Mouse (Mus musculus) T-helper 1 cell (primary cell): ENCODE measurements around the gene Dcbld2.

Experiments
- in situ Hi-C: fragments of 300-600 bp; cut with MboI, MseI; formaldehyde crosslinking; loops from one replicate; pipeline ENCODE4 v1.15.1; 2025; ENCODE audit warnings: high pct_unique_total_duplicates

Gene Dcbld2

GRCm38 (mm10) chr16:58482296-58482695, 74.1 kb downstream of the Dcbld2 start:
- in situ Hi-C loops: no loop called here

DNA sequence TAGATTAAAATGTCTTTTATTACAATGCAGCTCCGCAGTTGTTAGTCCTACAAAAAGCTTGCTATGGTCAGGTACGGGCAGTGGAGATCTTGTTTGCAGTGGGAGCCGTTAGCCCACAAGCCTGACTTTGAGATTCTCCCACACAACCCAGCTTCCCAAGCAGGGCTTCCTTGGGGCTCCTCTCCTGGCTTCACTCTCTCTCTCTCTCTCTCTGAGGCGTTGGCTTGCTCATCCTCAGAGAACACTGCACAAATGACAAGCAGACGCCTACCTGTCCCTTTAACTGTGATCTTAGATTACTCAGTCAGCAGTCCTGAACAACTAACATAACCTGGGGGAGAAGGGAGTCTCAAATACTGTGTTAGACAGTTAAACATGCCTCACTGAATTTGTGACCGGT, 79.6 kb downstream of the Dcbld2 start:
- in situ Hi-C loops: no loop called here

- in situ Hi-C loops: no loop called here
Observed at GRCm38 (mm10) chr16:58496791-58497190, 88.5 kb downstream of the Dcbld2 start.

GRCm38 (mm10) chr16:58497886-58498713, 89.9 kb downstream of the Dcbld2 start:
- in situ Hi-C loops: no loop called here

GRCm38 (mm10) chr16:58499172-58499584, 90.9 kb downstream of the Dcbld2 start:
- in situ Hi-C loops: no loop called here

- in situ Hi-C loops: loop anchor here (25.0 kb wide), 1 partner anchor 963 kb away; the partner anchor contains the start of gene Riox2
Observed at GRCm38 (mm10) chr16:58499650-58500049, 91.4 kb downstream of the Dcbld2 start.

DNA sequence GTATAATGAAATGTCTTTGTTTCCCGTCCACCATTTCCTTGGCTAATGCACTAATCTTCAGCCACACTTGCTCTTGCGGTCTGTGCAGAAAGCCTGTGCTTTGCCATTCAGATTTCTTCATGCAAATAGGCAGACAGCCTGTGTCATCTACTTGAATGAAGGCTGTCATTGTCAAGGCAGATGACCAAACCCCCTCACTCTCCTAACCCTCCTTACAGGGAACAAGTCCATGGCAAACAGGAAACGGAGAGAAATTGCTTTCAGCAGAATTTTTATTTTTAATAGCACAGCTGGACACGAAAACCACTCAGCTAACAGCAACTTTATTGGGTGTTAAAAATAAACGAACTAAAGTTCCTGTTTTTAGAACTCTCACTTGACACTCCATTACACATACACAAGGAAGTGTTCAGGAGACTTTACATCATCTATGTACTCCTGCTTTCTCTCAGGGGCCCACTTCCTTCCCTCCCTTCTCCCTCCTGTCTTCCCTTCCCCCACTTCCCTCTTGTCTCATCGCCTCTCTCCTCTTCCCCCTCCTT, 93.6 kb downstream of the Dcbld2 start:
- in situ Hi-C loops: loop anchor here (25.0 kb wide), 1 partner anchor 960 kb away; the partner anchor contains the start of gene Riox2

GRCm38 (mm10) chr16:58502566-58502965, 94.3 kb downstream of the Dcbld2 start:
- in situ Hi-C loops: loop anchor here (25.0 kb wide), 1 partner anchor 960 kb away; the partner anchor contains the start of gene Riox2

GRCm38 (mm10) chr16:58504945-58505344, 96.7 kb downstream of the Dcbld2 start:
- in situ Hi-C loops: loop anchor here (25.0 kb wide), 1 partner anchor 957 kb away; the partner anchor contains the start of gene Riox2

DNA sequence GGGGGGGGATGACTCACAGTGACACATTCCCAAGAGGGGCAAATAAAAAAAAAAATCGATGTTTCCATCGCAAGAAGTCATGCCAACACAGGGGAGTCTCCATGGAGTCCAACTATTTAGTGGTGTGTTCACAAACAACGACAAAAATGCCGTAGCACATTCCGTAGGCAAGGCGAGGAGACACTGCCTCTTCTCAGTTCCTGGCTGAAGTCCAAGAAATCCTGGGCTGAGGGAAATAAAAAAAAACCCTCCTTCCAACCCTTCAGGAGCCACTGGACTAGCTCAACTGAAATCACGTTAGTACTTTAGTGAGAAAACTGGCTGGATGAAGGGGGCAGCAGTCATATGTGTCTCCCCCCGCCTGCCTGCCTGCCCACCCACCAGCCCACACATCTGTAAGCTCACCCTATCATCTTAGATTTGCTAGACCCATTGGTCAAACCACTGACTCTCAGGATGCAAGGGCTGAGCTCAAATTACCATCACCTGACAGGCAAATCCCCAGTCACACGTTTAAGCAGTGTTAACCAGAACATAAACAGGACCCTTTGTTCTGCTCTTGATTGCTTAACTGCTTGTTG, 104.0 kb downstream of the Dcbld2 start:
- in situ Hi-C loops: loop anchor here (10.0 to 25.0 kb wide), 2 partner anchors 193 to 950 kb away; partner anchors contain the start of gene Riox2

- in situ Hi-C loops: loop anchor here (10.0 to 25.0 kb wide), 2 partner anchors 192 to 949 kb away; partner anchors contain the start of gene Riox2
Observed at GRCm38 (mm10) chr16:58512887-58513286, 104.6 kb downstream of the Dcbld2 start.

DNA sequence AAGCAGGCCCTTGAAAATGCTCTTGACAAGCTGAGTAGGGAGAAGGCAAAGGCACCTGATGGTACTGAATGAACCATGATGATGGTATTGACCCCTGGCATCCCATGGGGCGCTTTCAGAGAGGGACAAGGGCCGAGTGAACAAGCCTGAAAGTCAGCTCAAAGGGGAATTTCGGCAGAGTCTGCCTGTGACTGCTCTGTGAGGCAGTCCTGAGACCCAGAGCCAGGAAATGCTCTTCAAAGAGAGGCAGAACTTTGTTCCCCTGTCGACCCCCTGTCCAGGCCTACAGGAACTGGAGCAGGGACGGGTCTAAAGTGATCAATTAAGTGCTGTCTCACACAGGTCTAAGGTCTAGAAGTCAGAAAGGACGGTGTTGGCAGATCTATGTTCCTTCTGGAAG, 105.5 kb downstream of the Dcbld2 start:
- in situ Hi-C loops: loop anchor here (10.0 to 25.0 kb wide), 2 partner anchors 191 to 949 kb away; partner anchors contain the start of gene Riox2

DNA sequence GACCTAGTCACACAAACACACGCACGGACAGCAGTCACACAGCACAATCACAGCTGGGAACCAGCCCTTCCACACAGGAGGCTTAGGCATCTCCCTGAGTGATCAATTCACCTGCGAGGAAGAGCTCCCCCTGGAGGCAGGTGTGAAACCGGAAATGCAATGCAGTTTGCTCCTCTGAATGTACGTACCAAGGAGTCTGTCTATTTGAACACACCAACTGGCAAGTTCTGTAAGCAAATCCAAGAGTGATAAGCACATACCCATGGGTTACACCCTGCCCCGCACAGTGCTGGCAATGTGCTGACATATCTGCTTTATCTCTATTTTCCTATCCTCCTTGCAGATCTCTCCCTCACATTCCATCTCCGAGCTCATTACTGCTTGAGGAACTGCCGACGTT, 106.3 kb downstream of the Dcbld2 start:
- in situ Hi-C loops: loop anchor here (10.0 to 25.0 kb wide), 2 partner anchors 190 to 948 kb away; partner anchors contain the start of gene Riox2

DNA sequence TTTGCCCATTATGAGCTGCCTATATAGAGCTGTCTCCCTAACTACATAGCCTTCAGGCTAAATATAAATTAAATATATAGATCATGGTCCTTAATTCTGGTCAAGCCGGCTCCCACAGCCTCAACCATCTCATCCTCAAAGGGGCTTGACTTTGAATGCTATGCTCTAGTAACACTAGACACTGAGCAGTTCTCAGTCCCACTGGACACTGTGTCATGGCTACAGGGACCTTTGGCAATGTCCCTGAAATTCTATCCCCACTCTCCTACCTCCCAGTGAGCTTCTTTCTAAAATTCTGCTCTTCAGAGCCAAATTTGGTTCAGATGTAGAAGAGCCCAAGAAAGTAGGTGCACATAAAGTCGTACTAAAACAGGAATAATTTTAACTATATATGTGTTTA, 107.9 kb downstream of the Dcbld2 start:
- in situ Hi-C loops: loop anchor here (10.0 to 25.0 kb wide), 2 partner anchors 189 to 946 kb away; partner anchors contain the start of gene Riox2

DNA sequence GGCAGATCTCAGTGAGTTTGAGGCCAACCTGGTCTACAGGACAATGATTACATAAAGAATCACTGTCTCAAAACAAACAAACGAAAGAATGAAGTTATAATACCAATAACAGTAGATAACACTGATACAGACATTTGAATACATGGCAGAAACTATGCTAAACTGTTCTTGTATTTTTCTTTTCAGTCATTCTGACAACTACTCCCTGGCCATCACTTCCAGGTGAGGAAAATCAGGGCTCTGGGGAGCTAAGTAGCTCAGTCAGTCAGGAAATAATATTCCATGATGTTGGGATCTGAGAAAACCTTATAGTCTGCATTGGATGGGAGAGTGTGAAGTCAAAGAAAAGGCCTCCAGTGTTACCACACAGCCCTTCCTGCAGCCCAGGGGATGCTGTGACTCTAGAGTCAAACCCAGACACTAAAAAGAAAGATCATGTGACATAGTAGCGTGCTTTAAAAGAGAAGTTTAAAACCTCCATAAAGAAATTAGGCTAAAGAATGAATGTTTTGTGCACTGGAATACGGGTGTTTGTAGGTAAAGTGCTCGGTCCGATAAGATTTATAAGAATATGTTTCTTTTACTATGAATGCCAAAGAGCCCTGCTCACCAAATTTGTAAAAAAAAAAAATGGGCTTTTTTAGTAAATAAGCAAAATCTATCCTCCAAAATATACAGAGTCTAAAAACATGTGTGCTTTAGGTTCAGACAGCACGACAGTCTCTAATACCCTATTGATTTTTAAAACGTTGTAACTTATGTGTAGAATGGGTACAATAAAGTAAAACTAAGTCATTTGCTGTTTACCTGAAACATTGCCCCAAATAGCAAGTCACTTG, 108.9 kb downstream of the Dcbld2 start:
- in situ Hi-C loops: loop anchor here (10.0 to 25.0 kb wide), 2 partner anchors 188 to 945 kb away; partner anchors contain the start of gene Riox2
